Mouse (Mus musculus): ENCODE results near the gene Kcnq2.

DNA sequence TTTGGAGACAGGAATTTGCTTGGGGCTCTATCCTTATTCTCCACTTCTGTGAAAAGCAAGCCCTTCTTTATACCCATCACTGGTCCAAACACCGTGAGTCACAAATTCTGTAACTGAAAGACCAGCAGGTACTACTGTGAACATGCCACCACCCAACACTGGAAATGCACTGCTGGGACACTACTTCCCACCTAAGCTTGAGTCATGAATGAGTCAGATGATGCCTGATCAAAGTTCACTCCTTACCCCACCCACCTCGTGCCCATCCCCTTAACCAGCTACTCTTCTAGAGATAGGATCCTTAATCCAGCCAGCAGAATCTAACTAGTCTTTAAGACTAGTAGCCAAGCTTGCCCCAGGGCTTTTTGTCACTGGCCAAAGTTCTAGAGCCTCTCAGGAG, 35.0 kb downstream of the Kcnq2 start:
- TF ChIP-seq CTCF (conservative IDR thresholded peaks at IDR 0.05; ENCODE audit: low read length) (no peak), NANOG (IDR thresholded peaks at IDR 0.05; ENCODE audit: borderline replicate concordance, low read length) (no peak)

All from E14TG2a.4 (cell line).